Mouse (Mus musculus): Measurements from ENCODE around the gene Ccdc51. TPM values are rescaled to one million over a fixed set of nuclear protein-coding genes. Genes with fewer than 3 reads are reported as not detected.
"Not testable (repeated sequence)": the region's sequence is repeated elsewhere in the genome, so short reads cannot be mapped to it uniquely, and the experiment has no call there.

Ccdc51 gene
- total RNA-seq, 2 experiments from 2014 or later = 5.9 to 6.6 TPM

DNA sequence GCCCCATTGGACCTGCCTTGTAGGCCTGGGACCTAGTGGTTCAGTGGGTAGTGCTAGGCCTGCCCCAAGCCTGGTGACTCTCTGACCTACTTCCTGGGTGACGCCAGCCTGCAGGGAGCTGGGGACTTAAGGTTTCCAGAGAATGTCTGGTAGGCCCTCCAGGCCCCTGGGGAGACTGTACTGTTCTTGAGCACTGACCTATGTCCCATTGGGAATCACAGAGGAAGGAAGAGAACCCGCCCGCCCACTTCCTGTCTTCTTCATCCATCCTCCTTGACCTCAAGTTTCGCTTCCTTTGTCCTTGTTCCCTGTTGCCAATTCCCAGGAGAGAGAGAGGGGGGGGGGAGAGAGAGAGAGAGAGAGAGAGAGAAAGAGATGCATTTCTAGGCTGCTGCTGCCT is 35.8 kb downstream of the Ccdc51 start:
- DNase-seq = peak; percentile 21 to 31
- intact Hi-C loops (cut with DNase I) = no loop called here

- DNase-seq = no peak
Measured at GRCm38 (mm10) chr9:109119571-109119970, 37.3 kb downstream of the Ccdc51 start.

DNA sequence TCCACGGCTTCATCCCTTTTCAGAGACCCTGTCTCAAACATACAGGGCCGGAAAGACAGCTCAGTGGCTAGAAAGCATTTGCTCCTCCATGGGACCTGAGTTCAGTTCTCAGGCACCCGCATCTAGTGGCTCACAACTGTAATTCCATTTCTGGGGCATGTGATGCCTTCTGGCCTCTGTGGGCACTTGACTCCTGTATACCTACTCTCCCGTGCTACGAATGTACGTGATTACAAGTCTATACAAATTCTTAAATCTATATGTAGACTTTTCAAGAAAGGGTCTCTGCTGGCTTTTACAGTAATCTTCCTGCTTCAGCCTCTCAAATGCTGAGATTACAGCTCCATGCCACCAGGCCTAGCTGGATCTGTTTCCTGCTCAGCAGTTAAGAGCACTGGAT is 38.7 kb downstream of the Ccdc51 start:
- intact Hi-C loops (cut with DNase I) = loop anchor here (2.0 kb wide), 1 partner anchor 34 kb away; no protein-coding TSS in a partner anchor
- DNase-seq = no peak

More at GRCm38 (mm10) chr9:109119571-109119970, 37.3 kb downstream of the Ccdc51 start:
- intact Hi-C loops (cut with DNase I) = no loop called here

- intact Hi-C loops (cut with DNase I) = loop anchor here (2.0 kb wide), 1 partner anchor 122 kb away; no protein-coding TSS in a partner anchor
- no peak for DNase-seq
Measured at GRCm38 (mm10) chr9:109122553-109123085, 40.3 kb downstream of the Ccdc51 start.

DNA sequence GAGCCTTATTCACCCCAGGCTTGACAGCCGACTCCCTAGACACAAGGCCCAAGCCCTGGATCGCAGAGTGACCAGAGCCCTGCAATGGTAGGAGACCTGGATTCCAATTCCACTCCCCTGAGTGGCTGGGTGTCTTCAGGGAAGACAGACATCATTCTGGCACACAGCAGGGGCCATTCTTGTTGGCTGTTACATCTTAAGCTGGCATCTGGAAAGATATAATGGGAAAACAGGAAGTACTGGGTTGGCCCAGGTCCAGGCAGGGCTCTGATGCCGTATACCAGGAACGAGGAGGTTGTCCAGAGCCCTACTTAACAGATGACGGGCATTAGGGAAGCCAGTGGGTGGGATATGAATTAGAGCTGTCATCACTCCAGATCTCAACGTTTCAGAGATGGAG is 41.0 kb downstream of the Ccdc51 start:
- no peak for DNase-seq
- intact Hi-C loops (cut with DNase I) = loop anchor here (2.0 kb wide), 1 partner anchor 122 kb away; no protein-coding TSS in a partner anchor

DNA sequence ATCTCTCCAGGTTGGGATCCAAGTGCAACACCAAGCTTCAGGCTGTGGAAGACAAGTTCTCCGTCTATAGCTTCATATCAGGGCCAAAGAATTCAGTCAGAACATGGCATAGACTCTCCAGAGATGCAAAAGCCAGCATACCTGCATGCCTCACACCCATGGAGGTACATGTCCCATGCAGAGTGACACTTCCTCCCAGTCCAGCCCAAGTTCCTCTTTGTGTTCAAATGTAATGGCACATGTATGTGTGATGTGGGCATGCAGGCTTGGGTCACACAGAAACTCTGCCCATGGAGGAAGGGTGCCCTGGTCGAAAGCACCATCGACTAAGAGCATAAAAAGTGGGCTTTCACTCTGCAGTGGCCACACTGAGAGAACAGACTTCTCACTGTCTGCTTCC is 41.9 kb downstream of the Ccdc51 start:
- no peak for DNase-seq
- intact Hi-C loops (cut with DNase I) = no loop called here

- intact Hi-C loops (cut with DNase I) = no loop called here
- no peak for DNase-seq
Measured at GRCm38 (mm10) chr9:109125043-109125442, 42.8 kb downstream of the Ccdc51 start.

DNA sequence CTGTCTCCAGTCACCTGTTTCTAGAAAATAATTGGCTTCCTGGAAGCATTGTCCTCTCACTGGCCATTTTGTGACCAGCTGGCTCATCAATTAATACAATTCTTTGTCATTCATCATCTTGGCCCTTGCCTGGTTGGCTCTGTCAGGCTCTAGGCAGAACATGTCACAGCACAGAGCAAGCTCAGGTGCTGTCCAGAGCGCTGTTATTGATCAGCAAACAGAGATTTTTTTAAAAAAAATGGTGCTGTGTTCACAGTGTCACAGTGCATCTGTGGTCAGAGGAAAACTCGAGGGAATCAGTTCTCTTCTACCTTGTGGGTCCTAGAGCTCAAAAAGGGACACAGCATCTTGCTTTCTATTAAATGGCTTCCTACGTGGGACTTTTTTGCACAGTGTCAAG is 43.2 kb downstream of the Ccdc51 start:
- intact Hi-C loops (cut with DNase I) = no loop called here
- no peak for DNase-seq

DNA sequence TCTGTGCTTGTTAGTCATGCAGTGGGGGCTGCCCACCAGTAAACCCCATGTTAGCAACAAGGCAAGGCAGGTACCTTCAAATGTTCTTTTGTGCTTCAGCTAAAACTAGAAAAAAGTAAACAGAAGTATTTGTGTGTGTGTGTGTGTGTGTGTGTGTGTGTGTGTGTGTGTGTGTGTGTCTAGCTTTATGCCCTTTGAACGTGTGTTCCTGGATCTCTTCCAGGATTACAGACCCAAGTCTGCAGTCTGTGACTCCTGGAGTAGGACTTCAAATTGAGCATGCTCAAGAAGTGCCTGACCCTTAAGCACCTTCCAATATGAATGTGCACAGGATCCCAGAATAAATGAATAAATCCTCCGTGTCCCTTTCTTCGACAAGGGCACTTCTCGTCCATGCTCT is 44.8 kb downstream of the Ccdc51 start:
- DNase-seq = no peak
- intact Hi-C loops (cut with DNase I) = no loop called here

- DNase-seq = no peak
- intact Hi-C loops (cut with DNase I) = no loop called here
Measured at GRCm38 (mm10) chr9:109128211-109128610, 45.9 kb downstream of the Ccdc51 start.

- no peak for DNase-seq
- intact Hi-C loops (cut with DNase I) = no loop called here
Measured at GRCm38 (mm10) chr9:109130076-109130475, 47.8 kb downstream of the Ccdc51 start.

GRCm38 (mm10) chr9:109140414-109140813 is 58.1 kb downstream of the Ccdc51 start:
- intact Hi-C loops (cut with DNase I); DNase-seq: not testable (repeated sequence)

Other genes starting within 250 kb of the Ccdc51 start
- gene Slc26a6, start 229.2 kb upstream of the Ccdc51 start, total RNA-seq (2021) = 10 to 100 TPM; 16.5 to 19.3 TPM
- not detected for gene Tmem89, start 167.9 kb upstream of the Ccdc51 start, total RNA-seq (2021)
- 1,000 to 10,000 TPM; 1,038 to 1,084 TPM for gene Uqcrc1, start 145.9 kb upstream of the Ccdc51 start, total RNA-seq (2021)
- gene Col7a1, start 128.9 kb upstream of the Ccdc51 start, total RNA-seq (2021) = 1 to 10 TPM; 2.4 TPM
- under 1 TPM; 0.23 to 0.67 TPM for gene Ucn2, start 96.5 kb upstream of the Ccdc51 start, total RNA-seq (2021)
- gene Pfkfb4, start 90.7 kb upstream of the Ccdc51 start, total RNA-seq (2021) = 10 to 100 TPM; 37.3 to 46.3 TPM
- gene Shisa5, start 43.9 kb upstream of the Ccdc51 start, total RNA-seq (2021) = 10 to 100 TPM; 11.9 to 13.4 TPM
- gene Trex1, start 22.8 kb upstream of the Ccdc51 start, total RNA-seq (2021) = 10 to 100 TPM; 11.6 to 11.8 TPM
- gene Atrip, start 8.4 kb upstream of the Ccdc51 start, total RNA-seq (2021) = 1 to 10 TPM; 7.8 to 8.3 TPM
- 100 to 1,000 TPM; 245 to 268 TPM for gene Tma7, start 94 bp downstream of the Ccdc51 start, total RNA-seq (2021)
- under 1 TPM; 0.64 to 0.99 TPM for gene Plxnb1, start 12.9 kb downstream of the Ccdc51 start, total RNA-seq (2021)
- gene Fbxw21, start 79.5 kb downstream of the Ccdc51 start, total RNA-seq (2021) = not detected
- not detected for gene Fbxw13, start 113.5 kb downstream of the Ccdc51 start, total RNA-seq (2021)
- gene Fbxw20, start 152.3 kb downstream of the Ccdc51 start, total RNA-seq (2021) = not detected
- gene Fbxw14, start 205.2 kb downstream of the Ccdc51 start, total RNA-seq (2021) = not detected